Mouse (Mus musculus) frontal cortex, postnatal 10 days (tissue): ENCODE data around the gene Galp.
"Not testable (repeated sequence)": the region's sequence is repeated elsewhere in the genome, so short reads cannot be mapped to it uniquely, and the experiment has no call there.

ENCODE experiments used
- DNase-seq, 2 experiments: peaks; one replicate each; pipeline ENCODE4 v3.0.0; 2022; ENCODE audit warnings: low spot score in 2 of 2, mixed read lengths in 1 of 2

The Galp gene

DNA sequence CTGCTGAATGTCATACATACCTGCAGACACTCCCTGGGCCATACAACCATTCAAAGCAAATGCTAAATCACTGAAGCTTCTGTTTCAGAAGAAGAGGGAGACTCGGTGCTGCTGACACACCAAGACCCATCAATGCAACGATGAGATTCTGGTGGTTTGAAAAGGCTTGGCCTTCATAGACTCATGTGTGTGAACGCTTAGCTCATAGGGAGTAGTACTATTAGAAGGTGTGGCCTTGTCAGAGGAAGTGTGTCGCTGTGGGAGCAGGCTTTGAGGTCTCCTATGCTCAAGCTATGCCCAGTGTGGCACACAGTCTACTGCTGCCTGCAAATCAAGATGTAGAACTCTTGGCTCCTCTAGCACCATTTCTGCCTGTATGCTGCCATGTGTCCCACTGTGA, 60.5 kb downstream of the Galp start:
- DNase-seq: no peak

DNA sequence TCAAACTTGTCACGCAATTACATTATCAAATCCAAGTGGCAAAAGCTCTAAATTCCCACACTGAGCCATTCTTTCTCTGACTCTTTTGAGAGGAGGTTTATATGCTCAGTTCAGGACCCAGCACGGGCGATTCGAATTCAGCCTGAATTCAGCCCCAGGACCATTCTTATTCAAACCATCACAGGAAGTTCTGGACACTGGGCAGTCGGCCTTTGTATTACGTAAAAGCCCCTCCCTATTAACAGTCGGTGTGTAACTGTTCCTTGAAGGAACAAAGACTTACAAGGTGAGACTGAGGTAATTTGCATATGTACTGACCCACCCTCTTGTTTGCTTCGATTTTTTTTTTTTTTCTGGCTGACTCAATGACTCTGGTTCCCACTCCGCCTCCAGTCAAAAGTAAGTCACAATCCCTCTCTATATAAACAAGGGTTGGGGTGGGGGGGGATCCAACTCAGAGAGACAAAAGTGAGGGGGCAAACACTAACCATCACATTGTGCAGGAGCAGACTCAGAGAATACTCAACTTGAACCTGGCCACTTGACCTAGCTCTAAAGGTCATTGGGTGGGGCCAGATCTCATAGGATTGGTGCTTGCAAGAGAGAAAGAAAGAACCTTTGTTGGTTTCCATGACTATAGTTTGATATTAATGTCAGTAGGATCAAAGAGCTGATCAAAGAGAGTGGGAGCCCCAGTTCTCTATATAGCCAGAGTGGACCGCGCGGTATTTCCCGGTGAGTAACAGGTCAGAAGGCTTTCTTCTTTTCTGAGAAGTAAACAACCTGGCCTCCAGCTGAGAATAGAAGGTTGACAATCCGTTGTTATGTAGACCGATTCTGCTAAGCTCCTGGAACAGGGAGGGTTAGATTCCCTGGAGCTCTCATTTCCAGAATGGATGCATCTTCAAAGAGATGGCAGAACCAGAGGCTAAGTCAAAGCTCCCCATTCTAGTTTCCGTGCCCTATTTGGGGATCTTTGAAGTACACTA, 61.6 kb downstream of the Galp start:
- DNase-seq: no peak

- not testable (repeated sequence) for DNase-seq
Observed at GRCm38 (mm10) chr7:6260004-6260403, 63.1 kb downstream of the Galp start.

GRCm38 (mm10) chr7:6262120-6262519, 65.2 kb downstream of the Galp start:
- no peak for DNase-seq

- no peak for DNase-seq
Observed at GRCm38 (mm10) chr7:6262984-6263383, 66.1 kb downstream of the Galp start.

DNA sequence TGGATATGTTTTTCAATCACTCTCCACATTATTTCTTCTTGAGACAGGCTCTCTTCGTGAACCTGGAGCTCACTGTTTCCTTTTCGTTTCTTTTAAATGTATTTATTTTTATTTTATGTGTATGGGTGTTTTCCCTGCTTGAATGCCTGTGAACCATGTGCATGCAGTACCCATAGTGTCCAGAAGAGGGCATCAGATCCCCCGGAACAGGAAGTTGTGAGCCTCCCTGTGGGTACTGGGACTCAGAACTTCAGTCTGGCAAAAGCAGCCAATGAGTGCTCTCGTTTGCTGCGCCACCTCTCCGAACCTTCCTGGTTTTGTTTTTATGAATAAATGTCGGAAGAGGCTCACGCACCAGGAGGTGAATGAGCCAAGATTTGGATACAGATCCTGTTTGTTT, 68.8 kb downstream of the Galp start:
- DNase-seq: no peak
